Mouse (Mus musculus): ENCODE data around the gene Parva. TPM values are rescaled to one million over a fixed set of nuclear protein-coding genes. Genes with fewer than 3 reads are reported as not detected.

Gene Parva
- polyA plus RNA-seq, 1 experiment from 2014 or later, result 108 TPM

DNA sequence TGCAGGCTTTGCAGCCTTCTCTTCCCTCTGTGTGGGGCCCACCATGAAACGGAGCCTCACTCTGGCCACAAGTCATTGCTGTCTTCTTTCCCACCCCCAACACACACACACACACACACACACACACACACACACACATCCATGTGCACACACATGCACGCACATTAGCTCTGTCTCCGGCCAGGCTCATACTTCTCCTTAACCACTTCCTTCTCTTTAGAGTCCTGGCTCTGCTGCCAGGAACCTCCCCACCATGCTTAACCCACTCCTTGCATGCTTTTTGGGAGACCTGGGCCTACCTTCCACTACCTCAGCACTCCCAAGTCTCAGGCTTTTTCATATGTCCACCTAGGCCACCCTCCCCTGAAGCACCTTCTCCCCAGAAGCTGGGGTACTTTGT is 76.6 kb downstream of the Parva start:
- no peak for ATAC-seq (ENCODE audit: low FRiP score, low read depth)
- H3K27me3 ChIP-seq, result peaks cover 12% of the 10 kb centered on the region
- peaks cover 75% of the 10 kb centered on the region for H3K4me1 ChIP-seq
- H3K9me3 ChIP-seq, result no peaks in the 10 kb centered on the region
- H3K36me3 ChIP-seq, result no peaks in the 10 kb centered on the region
- peak overlapping the region; percentile 71; the same call in 1 of the 2 replicates for H3K27ac ChIP-seq
- H3K4me2 ChIP-seq (replicated peaks), result peak overlapping the region; percentile 36; the same call in 1 of the 2 replicates
- WGBS, result 22% methylated on average over 3 of the region's 3 CpGs
- no peak overlapping the region for H3K4me3 ChIP-seq
- no peak overlapping the region for H3K9ac ChIP-seq

DNA sequence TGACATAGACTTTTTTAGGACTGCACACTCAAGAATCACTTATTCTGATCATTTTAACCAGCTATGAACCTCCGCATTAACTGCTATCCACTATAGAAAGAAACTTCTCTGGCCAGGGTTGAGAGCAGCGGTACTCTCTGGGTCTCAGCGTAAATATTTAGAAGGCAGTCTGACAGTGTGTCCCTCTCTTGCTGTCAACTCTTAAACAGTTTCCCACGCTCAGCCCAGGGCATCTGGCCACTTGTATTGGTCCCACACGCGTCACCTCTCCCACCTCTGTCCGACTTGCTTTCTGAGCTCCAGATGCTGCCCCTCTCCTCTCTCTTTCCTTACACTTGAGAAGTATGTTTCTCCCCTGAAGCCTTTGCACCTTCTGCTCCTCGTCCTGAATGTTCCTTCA is 81.8 kb downstream of the Parva start:
- Histone ChIP-seq H3K27ac (no peak overlapping the region), H3K4me2 (replicated peaks) (no peak overlapping the region), H3K9me3 (no peaks in the 10 kb centered on the region), H3K27me3 (peaks cover 12% of the 10 kb centered on the region), H3K4me1 (peaks cover 64% of the 10 kb centered on the region), H3K9ac (no peak overlapping the region), H3K4me3 (no peak overlapping the region), H3K36me3 (no peaks in the 10 kb centered on the region)
- WGBS, result 67% methylated on average over 8 of the region's 8 CpGs
- ATAC-seq (ENCODE audit: low FRiP score, low read depth), result no peak

DNA sequence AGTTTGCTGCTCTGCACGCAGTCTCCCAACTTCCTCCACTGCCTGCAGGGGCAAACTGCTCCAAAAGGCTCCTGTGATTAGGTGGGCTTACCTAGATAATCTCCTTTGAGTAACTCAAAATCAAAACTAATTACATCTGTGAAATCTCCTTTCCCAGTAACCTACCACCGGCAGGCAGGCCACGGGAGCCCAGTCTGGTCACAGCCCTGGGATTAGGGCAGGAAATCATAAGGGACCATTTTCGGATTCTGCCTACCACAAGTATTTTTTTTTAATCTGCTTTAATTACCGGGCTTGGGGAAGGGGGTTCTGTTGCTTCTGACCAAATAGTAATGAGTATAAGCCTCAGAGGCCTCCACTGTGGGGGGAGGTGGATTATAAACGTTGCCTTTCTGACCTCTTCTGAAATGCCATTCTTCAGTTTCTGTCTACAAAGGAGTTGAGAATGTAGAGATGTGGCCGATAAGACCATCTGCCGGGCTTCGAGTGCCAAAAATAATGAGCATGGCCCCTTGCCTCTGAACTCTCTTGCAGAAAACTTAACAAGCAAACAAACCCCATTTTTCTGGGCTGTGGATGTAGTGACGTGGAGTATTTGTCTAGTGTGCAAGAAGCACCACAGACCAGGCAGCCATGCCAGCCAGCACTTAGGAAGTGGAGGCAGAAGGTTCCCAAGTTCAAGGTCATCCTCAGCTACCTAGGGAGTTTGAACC is 83.2 kb downstream of the Parva start:
- Histone ChIP-seq H3K36me3 (no peaks in the 10 kb centered on the region), H3K4me1 (peaks cover 51% of the 10 kb centered on the region), H3K9ac (no peak overlapping the region), H3K4me2 (replicated peaks) (no peak overlapping the region), H3K27ac (no peak overlapping the region), H3K27me3 (peaks cover 12% of the 10 kb centered on the region), H3K4me3 (no peak overlapping the region), H3K9me3 (no peaks in the 10 kb centered on the region)
- no peak for ATAC-seq (ENCODE audit: low FRiP score, low read depth)
- 27% methylated on average over 10 of the region's 10 CpGs for WGBS

DNA sequence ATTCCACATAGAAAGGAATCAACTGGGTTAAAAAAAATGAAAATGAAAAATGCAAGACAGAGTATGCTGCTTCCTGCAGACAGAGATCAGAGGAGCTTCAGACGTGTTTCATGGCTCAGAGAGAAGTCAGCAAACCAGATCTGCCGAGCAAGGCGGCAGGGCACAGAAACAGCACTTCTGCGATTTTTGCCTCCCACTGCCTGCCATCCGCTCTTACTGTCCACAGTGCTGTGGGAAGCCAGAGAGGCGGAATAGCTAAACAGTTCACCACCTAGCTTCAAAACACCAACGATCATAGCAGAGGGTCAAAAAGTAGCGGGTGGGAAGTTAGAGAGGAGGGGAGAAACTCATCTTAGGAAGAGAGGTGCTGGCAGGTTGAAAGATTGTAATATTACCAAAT is 84.0 kb downstream of the Parva start:
- WGBS, result 66% methylated on average over 8 of the region's 8 CpGs

DNA sequence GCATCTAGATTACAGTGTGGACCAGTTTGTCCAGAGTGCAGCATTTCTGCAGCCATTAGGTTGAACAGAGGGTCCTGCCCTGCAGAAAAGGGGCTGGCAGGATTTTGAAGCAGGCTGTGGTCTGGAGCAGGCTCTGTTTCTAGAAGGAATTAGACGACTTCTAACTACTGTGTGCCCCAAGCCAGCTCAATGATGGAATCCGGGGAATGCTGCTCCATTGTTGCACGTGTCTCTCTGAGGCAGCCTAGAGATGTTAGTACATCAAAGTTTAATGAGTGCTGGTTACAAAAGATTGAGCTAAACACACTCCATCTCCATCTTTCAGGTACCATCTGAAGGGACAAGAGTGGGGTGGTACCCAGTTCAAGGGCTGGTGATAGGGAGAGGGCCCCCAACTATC is 85.0 kb downstream of the Parva start:
- Histone ChIP-seq H3K4me1 (peaks cover 47% of the 10 kb centered on the region), H3K36me3 (no peaks in the 10 kb centered on the region), H3K9me3 (no peaks in the 10 kb centered on the region), H3K9ac (no peak overlapping the region), H3K27ac (no peak overlapping the region), H3K27me3 (peaks cover 9% of the 10 kb centered on the region), H3K4me2 (replicated peaks) (no peak overlapping the region), H3K4me3 (no peak overlapping the region)
- no peak for ATAC-seq (ENCODE audit: low FRiP score, low read depth)
- 28% methylated on average over 3 of the region's 3 CpGs for WGBS

More for the DNA sequence above, 84.0 kb downstream of the Parva start:
- Histone ChIP-seq H3K27me3 (peaks cover 12% of the 10 kb centered on the region), H3K4me3 (no peak overlapping the region), H3K36me3 (no peaks in the 10 kb centered on the region), H3K4me2 (replicated peaks) (no peak overlapping the region), H3K9me3 (no peaks in the 10 kb centered on the region), H3K4me1 (peaks cover 47% of the 10 kb centered on the region), H3K9ac (no peak overlapping the region), H3K27ac (no peak overlapping the region)
- no peak for ATAC-seq (ENCODE audit: low FRiP score, low read depth)

DNA sequence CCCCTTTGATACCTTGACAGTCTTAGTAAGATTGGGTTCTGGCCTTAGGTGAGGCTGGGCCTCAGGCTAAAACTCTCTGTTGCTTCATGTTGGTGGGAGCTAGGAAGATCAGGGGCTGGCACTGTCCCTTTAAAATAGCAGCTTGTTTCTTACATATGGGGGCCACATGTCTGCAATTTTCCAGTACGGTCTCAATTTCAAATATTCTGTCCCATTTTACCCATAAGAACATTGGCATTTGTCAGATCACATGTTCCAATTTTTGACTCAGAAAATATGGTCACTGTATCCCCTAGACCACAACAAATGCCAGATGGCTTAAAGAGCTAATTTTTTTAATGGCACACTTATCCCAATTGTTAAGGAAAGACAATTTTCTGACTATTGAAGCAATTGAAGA is 85.6 kb downstream of the Parva start:
- no peaks in the 10 kb centered on the region for H3K9me3 ChIP-seq
- no peaks in the 10 kb centered on the region for H3K36me3 ChIP-seq
- peaks cover 47% of the 10 kb centered on the region for H3K4me1 ChIP-seq
- ATAC-seq (ENCODE audit: low FRiP score, low read depth), result no peak
- H3K9ac ChIP-seq, result no peak overlapping the region
- H3K4me3 ChIP-seq, result no peak overlapping the region
- peaks cover 4% of the 10 kb centered on the region; the same call in 1 of the 2 replicates for H3K27me3 ChIP-seq
- no peak overlapping the region for H3K4me2 ChIP-seq (replicated peaks)
- no peak overlapping the region for H3K27ac ChIP-seq
- WGBS, result 44% methylated on average over 1 of the region's 1 CpGs

DNA sequence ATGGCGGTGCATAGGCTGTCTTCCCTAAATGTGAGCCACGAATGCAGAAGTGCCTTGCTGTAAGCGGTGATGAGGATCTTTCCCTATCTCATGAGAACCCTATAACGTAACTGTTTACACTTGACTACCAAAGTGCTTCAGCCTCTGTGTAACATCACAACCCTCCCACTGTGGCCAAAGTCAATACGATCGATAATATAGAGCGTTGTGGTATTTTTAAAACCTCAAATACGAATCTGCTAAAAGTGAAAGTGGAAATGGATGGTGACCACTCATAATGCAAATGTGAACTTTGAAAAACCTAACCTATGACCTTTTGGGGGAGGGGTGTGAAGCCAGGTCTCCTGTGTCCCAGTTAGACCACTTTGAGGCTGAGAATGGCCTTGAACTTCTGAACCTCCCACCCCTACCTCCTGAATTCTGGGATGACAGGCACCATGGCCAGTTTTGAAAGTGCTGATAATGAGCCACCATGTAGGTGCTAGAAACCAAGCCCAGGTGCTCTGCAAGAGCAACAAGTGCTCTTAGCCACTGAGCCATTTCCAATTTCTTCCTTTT is 87.4 kb downstream of the Parva start:
- H3K9me3 ChIP-seq, result no peaks in the 10 kb centered on the region
- H3K27ac ChIP-seq, result no peak overlapping the region
- no peak overlapping the region for H3K9ac ChIP-seq
- H3K4me1 ChIP-seq, result peaks cover 40% of the 10 kb centered on the region
- no peaks in the 10 kb centered on the region for H3K36me3 ChIP-seq
- no peak overlapping the region for H3K4me3 ChIP-seq
- ATAC-seq (ENCODE audit: low FRiP score, low read depth), result no peak
- 93% methylated on average over 8 of the region's 8 CpGs for WGBS
- H3K4me2 ChIP-seq (replicated peaks), result no peak overlapping the region
- H3K27me3 ChIP-seq, result no peaks in the 10 kb centered on the region

DNA sequence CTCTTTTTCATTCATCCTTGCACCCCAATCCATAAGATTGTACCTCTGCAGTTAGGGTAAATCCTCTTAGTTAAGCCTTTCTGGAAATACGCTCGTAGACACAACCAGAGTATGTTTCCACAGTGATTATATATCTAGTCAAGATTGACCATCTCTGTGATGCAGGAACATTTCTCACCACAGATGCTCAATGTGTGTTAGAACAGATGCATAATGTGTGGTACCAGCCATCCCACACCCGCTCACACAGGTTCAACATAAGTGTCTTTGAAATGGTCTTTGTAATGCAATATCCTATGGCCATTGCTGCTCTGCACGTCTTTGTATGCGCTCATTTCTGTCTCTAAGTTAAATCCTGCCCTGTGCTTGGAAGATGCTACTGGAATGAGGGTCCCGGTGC is 98.2 kb downstream of the Parva start:
- ATAC-seq (ENCODE audit: low FRiP score, low read depth), result no peak
- Histone ChIP-seq H3K9me3 (no peaks in the 10 kb centered on the region), H3K27me3 (no peaks in the 10 kb centered on the region), H3K36me3 (no peaks in the 10 kb centered on the region; the same call in 1 of the 2 replicates), H3K4me2 (replicated peaks) (no peak overlapping the region), H3K27ac (no peak overlapping the region), H3K9ac (no peak overlapping the region), H3K4me3 (no peak overlapping the region), H3K4me1 (peaks cover 30% of the 10 kb centered on the region)
- WGBS, result 91% methylated on average over 6 of the region's 6 CpGs

DNA sequence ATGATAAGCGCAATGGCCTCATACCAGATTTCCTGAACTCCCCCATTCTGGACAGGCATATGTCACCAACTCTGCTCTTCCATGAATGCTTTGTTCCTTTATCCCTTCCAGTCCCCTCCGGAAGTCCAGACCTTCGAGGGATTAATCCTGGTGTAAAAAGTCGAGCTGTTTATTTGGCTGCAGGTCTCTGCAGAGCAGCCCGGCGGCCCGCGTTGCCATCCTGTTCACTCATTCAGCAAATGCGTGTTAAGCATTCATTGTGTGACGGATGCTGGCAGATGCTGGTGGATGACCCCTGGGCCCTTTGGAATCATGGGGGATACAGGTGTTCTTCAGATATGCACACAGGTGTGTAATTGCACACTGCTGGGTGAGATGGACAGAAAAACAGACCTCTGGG is 98.9 kb downstream of the Parva start:
- ATAC-seq (ENCODE audit: low FRiP score, low read depth), result no peak
- Histone ChIP-seq H3K36me3 (no peaks in the 10 kb centered on the region; the same call in 1 of the 2 replicates), H3K9me3 (no peaks in the 10 kb centered on the region), H3K4me2 (replicated peaks) (no peak overlapping the region), H3K4me3 (no peak overlapping the region), H3K9ac (no peak overlapping the region), H3K4me1 (peaks cover 30% of the 10 kb centered on the region), H3K27ac (no peak overlapping the region), H3K27me3 (no peaks in the 10 kb centered on the region)
- WGBS, result 79% methylated on average over 10 of the region's 10 CpGs

DNA sequence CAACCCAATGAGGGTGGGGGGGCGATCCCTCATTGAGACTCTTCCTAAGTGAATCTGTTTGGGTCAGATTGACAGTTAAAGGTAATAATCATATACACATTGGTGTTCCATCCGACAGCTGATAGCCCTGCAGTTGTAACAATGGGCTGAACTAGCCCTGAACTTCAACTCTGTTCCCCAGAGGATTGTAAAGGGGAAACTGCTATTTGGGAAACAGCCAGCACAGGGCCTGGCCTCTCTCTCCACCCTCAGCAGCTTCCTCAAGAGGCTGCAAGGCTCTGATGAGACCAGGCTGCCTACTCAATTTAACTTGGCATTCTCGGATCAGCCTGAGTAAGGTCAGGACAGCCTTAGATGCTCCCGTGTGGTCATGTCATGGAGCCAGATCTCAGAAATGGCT is 99.9 kb downstream of the Parva start:
- 0 out of 2 replicates have a peak overlapping the region, but pooled peaks have one; percentile 72 for H3K27ac ChIP-seq
- 72% methylated on average over 4 of the region's 4 CpGs for WGBS
- H3K9me3 ChIP-seq, result no peaks in the 10 kb centered on the region
- no peaks in the 10 kb centered on the region; the same call in 1 of the 2 replicates for H3K36me3 ChIP-seq
- no peak overlapping the region for H3K4me3 ChIP-seq
- ATAC-seq (ENCODE audit: low FRiP score, low read depth), result no peak
- H3K4me1 ChIP-seq, result peaks cover 30% of the 10 kb centered on the region
- no peaks in the 10 kb centered on the region for H3K27me3 ChIP-seq
- no peak overlapping the region for H3K9ac ChIP-seq
- H3K4me2 ChIP-seq (replicated peaks), result no peak overlapping the region

DNA sequence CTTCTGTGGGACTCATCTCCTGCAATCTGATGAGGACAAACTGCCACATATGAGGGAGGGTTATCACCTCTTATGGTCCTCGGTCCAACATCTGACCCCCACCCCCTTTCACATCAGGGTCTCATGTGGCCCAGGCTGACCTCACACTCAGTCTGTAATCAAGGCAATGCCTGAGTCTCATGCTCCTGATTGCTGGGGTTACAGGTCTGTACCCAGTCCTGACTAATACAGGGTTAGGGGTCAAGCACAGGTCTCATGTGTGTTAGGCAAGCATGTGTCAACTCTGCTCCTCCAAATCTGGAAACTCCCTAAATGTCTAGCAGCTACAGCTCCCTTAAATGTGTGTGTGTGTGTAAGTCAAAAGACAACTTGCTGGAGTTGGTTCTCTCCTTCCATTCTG is 100.8 kb downstream of the Parva start:
- H3K9me3 ChIP-seq, result no peaks in the 10 kb centered on the region
- H3K9ac ChIP-seq, result no peak overlapping the region
- H3K4me2 ChIP-seq (replicated peaks), result no peak overlapping the region
- H3K4me3 ChIP-seq, result no peak overlapping the region
- no peaks in the 10 kb centered on the region; the same call in 1 of the 2 replicates for H3K36me3 ChIP-seq
- peak overlapping the region; percentile 72; the same call in 1 of the 2 replicates for H3K27ac ChIP-seq
- peak; percentile 6; the same call in 1 of the 2 replicates for ATAC-seq (ENCODE audit: low FRiP score, low read depth)
- 75% methylated on average over 1 of the region's 1 CpGs for WGBS
- H3K27me3 ChIP-seq, result no peaks in the 10 kb centered on the region
- peaks cover 30% of the 10 kb centered on the region for H3K4me1 ChIP-seq

DNA sequence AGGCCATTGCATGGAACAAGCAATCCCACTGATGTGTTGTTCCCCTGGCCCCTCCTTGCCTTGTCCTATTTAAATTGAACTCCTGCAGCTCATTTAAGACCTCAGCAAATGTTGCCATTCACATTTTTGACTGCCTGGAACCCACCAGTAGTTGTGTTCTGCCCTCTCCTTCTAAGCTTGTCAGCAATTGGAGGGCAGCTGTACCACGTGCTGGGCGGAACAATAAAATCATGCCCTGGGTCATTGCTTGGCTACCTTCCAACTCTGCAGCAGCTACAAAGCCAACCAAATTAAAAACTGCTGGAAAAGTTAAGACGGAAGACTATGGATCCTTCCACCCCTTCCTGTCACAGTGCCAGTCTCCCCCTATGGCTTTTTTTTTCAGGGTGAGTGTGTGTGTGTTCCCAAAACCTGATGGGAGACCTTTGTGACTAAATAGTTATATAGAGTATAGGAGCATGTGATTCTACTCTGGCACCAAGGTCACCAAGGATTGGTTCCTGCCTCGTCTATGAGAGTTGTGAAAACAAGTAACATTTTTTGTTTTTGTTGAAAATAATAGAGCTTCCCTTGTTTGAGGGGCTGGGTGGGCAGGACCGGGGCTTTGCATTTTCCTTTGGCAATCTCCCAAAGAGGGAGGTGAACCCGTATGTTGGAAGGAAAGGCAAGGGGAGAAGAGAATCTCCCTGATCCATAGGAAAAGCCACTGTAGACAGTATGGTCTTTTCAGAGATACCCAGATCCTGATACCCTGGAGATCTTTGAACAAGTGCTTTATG is 101.5 kb downstream of the Parva start:
- H3K27ac ChIP-seq, result peak overlapping the region; percentile 72; the same call in 1 of the 2 replicates
- H3K9me3 ChIP-seq, result no peaks in the 10 kb centered on the region
- no peaks in the 10 kb centered on the region for H3K27me3 ChIP-seq
- peak overlapping the region; percentile 28; the same call in 1 of the 2 replicates for H3K4me2 ChIP-seq (replicated peaks)
- H3K36me3 ChIP-seq, result no peaks in the 10 kb centered on the region; the same call in 1 of the 2 replicates
- ATAC-seq (ENCODE audit: low FRiP score, low read depth), result peak; percentile 91
- no peak overlapping the region for H3K4me3 ChIP-seq
- H3K9ac ChIP-seq, result no peak overlapping the region
- H3K4me1 ChIP-seq, result peaks cover 30% of the 10 kb centered on the region
- WGBS, result 18% methylated on average over 6 of the region's 6 CpGs

Measured in limb, embryonic 13.5 days (tissue).